Mouse (Mus musculus) gonadal fat pad, adult 2 months (tissue): ENCODE results near the gene Dus4l. TPM values are rescaled to one million over a fixed set of nuclear protein-coding genes. Genes with fewer than 3 reads are reported as not detected.

Source experiments
- DNase-seq: peaks from one replicate; pipeline ENCODE4 v3.0.0-alpha.2; 2012; ENCODE audit warnings: low read depth
- polyA plus RNA-seq: library from polyadenylated mRNA; depleted of rRNA; stranded (reverse); fragments of >200 nt; gene quantifications from 2 replicates; pipeline ENCODE4 v1.2.3, GENCODE M21; 2012; rRNA removed

Gene Dus4l
- polyA plus RNA-seq, 1 experiment = 2.8 TPM

GRCm38 (mm10) chr12:31592011-31592410 lies 62.6 kb downstream of the Dus4l start:
- no peak for DNase-seq

Other genes with a start within 250 kb of the Dus4l start
- gene Cbll1, start 155.2 kb downstream of the Dus4l start, polyA plus RNA-seq = 3.2 and 5.5 TPM in 2 replicates
- gene Slc26a4, start 94.9 kb downstream of the Dus4l start, polyA plus RNA-seq = not detected in 2 replicates
- gene Bcap29, start 20.2 kb downstream of the Dus4l start, polyA plus RNA-seq = 3.9 and 4.3 TPM in 2 replicates
- 24.5 and 25.6 TPM in 2 replicates for gene Cog5, start within 50 bp of the Dus4l start, polyA plus RNA-seq
- gene Gpr22, start 59.1 kb upstream of the Dus4l start, polyA plus RNA-seq = not detected in 2 replicates